Mouse (Mus musculus) bone marrow macrophage, adult 2 months (primary cell): Measurements from ENCODE around the gene Ube2z.

ENCODE experiments used
- CTCF ChIP-seq: IDR thresholded peaks from 2 replicates; pipeline ENCODE4 v1.5.1; 2012; ENCODE audit warnings: low read depth, mild to moderate bottlenecking, low read length, moderate library complexity
- POLR2A ChIP-seq: IDR thresholded peaks from 2 replicates; pipeline ENCODE4 v1.6.1; 2012; ENCODE audit warnings: mild to moderate bottlenecking, low read depth, low read length, borderline replicate concordance

- TF ChIP-seq CTCF, result no peak
- no peak for TF ChIP-seq POLR2A
These were observed 47.2 kb downstream of the Ube2z start for GRCm38 (mm10) chr11:96017941-96018351.
